Mouse (Mus musculus): ENCODE measurements around the gene Thap11.
"Not testable (repeated sequence)": the region's sequence is repeated elsewhere in the genome, so short reads cannot be mapped to it uniquely, and the experiment has no call there.

Gene Thap11

GRCm38 (mm10) chr8:105854715-105855216 is at the start of gene Thap11:
Thap11 (plus strand) TSS chr8:105855132.
- peak; percentile 96 for DNase-seq (ENCODE audit: low spot score)

GRCm38 (mm10) chr8:105805346-105805745 is 49.6 kb upstream of the Thap11 start:
- no peak for DNase-seq (ENCODE audit: low spot score)

GRCm38 (mm10) chr8:105805964-105806363 is 49.0 kb upstream of the Thap11 start:
- DNase-seq (ENCODE audit: low spot score): no peak

GRCm38 (mm10) chr8:105807766-105808165 is 47.2 kb upstream of the Thap11 start:
- DNase-seq (ENCODE audit: low spot score): no peak

- no peak for DNase-seq (ENCODE audit: low spot score)
These were observed 46.5 kb upstream of the Thap11 start for GRCm38 (mm10) chr8:105808480-105808879.

DNA sequence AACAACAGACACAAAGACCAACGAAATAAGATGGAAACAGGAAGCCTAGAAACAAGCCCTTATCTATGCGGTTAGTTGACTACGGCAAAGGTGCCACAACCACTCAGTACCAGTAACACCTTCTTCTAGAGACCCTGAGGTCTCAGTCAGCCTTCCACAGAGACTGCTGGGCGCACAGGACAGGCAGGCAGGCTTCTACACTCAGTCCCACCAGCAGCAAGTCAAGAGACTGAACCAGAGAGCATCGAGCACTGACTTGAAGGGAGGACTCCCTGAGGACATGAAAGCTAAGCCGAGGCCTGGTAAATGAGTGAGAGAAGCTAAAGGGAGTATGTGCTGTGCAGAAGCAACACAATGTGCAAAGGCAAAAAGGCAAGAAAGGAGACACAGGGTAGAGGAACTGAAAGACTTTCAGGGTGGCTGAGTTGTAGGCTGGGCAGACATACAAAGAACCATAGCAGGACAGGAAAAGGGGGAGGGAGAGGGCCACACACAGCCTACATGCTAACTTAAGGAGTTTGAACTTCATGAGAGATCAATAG is 44.6 kb upstream of the Thap11 start:
- DNase-seq (ENCODE audit: low spot score): no peak

DNA sequence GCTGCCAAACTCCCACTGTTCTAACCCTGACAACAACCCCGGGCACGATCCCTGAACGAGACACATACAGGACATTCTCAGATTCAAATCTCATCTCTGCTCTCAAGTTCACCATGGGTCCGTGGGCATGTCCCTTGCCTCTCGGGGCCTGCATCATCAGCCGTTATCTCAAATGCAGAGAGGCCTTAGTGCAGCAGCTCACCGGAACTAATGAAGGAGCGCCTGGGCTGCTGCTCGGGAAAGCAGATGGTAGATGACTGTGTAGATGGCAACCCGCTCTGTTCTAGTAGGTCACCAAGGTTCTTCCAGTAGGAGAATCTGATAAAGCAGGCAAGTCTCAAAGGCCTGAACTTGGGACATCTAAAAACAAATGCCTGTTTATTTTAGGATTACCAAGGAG is 43.9 kb upstream of the Thap11 start:
- no peak for DNase-seq (ENCODE audit: low spot score)

GRCm38 (mm10) chr8:105811543-105811942 is 43.4 kb upstream of the Thap11 start:
- no peak for DNase-seq (ENCODE audit: low spot score)

GRCm38 (mm10) chr8:105812511-105812910 is 42.4 kb upstream of the Thap11 start:
- no peak for DNase-seq (ENCODE audit: low spot score)

- no peak for DNase-seq (ENCODE audit: low spot score)
These were observed 41.7 kb upstream of the Thap11 start for GRCm38 (mm10) chr8:105813241-105813640.

- no peak for DNase-seq (ENCODE audit: low spot score)
These were observed 35.3 kb upstream of the Thap11 start for GRCm38 (mm10) chr8:105819659-105820058.

DNA sequence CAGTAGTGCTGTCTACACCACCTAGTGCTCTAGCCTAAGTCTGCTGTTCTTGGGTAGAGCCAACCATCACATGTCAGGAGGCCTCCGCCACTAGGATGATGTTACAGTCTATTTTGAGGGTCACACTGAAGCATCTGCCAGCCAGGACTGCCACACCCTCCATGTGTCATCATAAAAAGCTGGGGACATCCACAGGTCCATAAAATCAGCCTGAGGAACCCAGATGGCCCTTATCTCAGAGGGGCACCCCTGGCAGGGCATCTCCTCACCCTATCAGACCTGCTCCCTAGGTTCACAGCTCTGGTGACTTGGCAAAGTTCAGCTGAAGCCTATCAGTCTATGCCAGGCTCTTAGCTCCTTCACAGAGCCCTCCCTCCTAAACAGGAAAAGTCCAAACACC is 34.0 kb upstream of the Thap11 start:
- no peak for DNase-seq (ENCODE audit: low spot score)

DNA sequence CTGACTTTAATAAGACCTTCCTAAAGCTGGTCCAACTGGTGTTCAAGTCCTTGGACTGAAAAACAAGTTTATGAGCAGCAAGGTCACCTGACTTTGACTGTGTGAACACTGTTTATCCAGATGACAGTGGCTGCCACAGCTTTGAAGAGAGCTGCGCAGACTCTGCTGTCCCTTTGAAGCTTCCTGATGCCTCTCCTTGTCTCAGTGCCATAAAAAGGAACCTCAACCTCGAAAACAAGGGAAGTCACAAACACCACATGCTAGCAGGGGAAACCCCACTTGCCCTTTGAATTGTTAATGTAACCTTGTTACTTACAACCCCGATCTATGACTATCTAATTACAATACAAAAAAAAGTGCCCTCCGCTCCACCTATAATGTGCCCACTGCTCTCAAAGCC is 29.4 kb upstream of the Thap11 start:
- no peak for DNase-seq (ENCODE audit: low spot score)

- peak; percentile 47 for DNase-seq (ENCODE audit: low spot score)
These were observed 28.6 kb upstream of the Thap11 start for GRCm38 (mm10) chr8:105826379-105826778.

GRCm38 (mm10) chr8:105826861-105827848 is 27.8 kb upstream of the Thap11 start, which contains the start of the genes Ranbp10 and Tsnaxip1:
Ranbp10 (minus strand) TSS chr8:105827350.
Tsnaxip1 (plus strand) TSS chr8:105827731.
- peak; percentile 100 for DNase-seq (ENCODE audit: low spot score)

DNA sequence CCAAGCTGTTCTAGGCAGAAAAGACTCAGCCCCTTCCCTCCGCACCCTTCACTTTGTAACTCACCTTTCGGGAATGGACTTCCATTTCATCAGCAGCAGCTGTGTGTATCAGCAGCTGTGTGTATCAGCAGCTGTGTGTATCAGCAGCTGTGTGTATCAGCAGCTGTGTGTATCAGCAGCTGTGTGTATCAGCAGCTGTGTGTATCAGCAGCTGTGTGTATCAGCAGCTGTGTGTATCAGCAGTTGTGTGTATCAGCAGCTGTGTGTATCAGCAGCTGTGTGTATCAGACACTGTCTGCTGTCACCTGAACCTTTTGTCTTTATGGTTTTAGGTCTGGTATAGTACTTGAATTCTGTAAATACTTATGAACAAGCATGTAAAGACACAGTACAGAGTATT is 21.2 kb upstream of the Thap11 start:
- not testable (repeated sequence) for DNase-seq (ENCODE audit: low spot score)

GRCm38 (mm10) chr8:105835318-105835717 is 19.6 kb upstream of the Thap11 start:
- peak; percentile 85 for DNase-seq (ENCODE audit: low spot score)

DNA sequence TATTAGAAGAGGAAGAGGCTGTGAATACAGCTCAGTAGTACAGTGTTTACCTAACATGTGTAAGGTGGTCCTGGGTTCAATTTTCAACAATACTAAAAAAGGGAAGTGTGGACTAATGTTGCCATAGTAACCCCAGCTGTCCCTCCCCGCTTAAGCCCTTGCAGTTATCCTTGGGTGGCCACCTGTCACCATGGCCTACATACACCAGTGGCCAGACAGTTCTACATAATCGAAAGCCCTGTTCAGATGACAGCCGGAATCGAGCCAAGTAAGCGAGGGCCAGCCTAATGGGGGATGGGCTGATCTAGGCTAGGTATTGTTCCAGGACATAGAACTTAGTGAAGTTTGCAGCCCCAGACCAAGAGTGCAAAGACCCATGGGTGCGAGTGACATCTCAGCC is 17.9 kb upstream of the Thap11 start:
- DNase-seq (ENCODE audit: low spot score): no peak

DNA sequence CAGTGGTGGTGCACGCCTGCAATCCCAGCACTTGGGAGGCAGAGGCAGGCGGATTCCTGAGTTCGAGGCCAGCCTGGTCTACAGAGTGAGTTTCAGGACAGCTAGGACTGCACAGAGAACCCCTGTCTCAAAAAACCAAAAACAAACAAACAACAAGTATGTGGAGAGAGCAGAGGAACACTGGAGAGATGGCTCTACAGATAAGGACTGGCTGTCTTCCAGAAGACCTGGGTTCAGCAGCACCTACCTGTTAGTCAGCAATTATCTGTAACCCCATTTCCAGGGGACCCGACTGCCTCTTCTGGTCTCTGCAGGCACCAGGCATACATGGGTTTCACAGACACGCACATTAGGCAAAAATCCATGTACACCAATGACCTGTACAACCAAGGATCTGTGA is 15.7 kb upstream of the Thap11 start:
- no peak for DNase-seq (ENCODE audit: low spot score)

DNA sequence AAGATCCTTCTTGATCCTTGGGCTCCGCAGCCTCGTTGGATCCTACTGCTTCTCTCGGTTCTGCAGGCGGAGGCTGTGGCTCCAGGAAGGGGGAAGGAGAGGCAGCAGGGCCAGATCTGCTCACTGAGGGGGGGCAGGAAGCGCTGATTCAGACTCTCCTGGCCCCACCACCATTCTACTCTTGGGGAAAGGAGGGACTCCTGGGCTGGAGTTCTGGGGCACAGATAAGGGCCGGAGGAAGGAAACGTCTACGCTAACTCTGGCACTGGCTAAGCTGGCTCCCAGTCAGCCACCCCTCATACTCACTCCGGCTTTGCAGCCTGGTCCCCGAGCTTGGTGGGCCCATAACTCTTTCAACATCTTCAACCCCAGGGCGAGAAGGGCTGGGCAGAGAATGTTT is 8.3 kb upstream of the Thap11 start:
- DNase-seq (ENCODE audit: low spot score): no peak

DNA sequence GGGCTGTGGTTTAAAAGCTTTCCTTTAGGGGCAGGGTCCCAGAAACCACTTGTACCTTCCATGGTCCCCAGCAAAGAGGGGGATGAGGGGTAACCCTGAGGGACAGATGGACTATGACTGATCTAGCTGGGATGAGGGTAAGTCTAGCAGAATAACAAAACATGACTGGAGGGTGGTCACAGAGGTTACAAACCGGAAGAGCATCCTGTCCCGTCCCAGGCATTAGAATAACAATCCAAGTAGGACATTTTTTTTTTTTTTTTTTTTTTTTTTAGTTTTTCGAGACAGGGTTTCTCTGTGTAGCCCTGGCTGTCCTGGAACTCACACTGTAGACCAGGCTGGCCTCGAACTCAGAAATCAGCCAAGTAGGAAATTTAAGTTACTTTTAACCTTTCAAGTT is 4.9 kb upstream of the Thap11 start:
- DNase-seq (ENCODE audit: low spot score): no peak

DNA sequence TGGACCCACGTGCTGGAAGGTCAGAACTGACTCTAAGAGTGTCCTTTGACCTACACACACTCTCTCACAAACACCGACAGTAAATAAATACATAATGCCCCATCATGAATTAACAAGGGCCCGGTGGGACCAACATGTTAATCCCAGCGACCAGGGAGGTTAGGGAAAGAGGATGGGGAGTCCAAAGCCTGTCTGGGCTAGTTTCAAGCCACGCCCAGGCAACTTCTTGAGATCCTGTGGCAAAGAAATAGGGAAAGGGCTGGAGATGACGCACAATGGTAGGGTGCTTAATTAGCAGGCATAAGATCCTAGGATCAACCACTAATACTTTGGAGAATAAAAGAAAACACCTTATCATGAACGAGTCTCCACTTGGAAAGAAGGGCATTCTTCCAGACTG is 4.3 kb upstream of the Thap11 start:
- DNase-seq (ENCODE audit: low spot score): no peak

DNA sequence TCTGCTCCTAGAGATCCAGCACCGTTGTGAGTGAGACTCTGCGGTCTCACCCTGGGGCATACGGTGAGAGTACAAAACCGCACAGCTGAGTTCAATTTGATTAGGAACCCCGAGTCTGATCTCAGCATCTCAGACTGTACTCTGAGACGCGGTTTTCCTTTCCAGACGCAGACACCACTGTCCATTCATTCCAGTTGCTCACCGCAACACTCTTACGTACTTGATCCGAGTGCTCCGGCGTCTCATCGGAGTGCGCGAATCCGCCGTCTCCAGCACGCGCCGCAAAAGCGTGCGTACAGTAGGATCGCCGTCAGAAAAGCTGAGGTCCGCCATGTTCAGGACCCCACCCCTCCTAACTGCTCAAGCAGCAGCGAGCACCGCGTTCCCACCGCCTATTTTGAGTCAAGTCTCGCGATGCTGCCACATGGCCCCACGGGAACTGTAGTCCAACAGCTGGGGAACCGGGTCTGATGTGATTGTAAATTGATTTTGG is 3.2 kb upstream of the Thap11 start:
- peak; percentile 91 for DNase-seq (ENCODE audit: low spot score)

All from adipocyte (in vitro differentiated cells).